Mouse (Mus musculus) G1E (cell line): Measurements from ENCODE around the gene Slc26a3.

Experiments
- CTCF ChIP-seq: IDR thresholded peaks from 2 replicates; pipeline ENCODE4 v1.5.1; 2012; ENCODE audit warnings: low read depth, low read length, inconsistent platforms, mixed read lengths
- GATA1 ChIP-seq: IDR thresholded peaks from 2 replicates; pipeline ENCODE4 v1.6.1; 2012; ENCODE audit warnings: borderline replicate concordance, low read length, inconsistent platforms, mixed read lengths

DNA sequence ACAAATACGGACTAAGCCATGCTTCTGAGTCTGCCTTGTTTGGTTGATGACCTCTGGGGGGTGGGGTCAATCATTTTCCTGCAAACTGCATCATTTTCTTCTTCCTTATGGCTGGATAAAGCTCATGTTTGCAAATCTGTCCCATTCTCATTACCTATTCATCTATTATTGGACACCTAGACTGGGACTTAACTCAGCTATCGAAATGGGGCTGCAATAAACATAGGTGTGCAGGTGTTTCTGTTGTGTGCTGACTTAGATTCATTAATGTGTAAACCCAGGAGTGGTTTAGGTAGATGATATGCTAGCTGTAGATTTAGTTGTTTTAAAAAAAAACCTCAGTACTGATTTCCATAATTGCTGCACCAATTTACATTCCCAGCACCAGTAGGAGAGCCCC lies 48.9 kb downstream of the Slc26a3 start:
- TF ChIP-seq CTCF: no peak
- no peak for TF ChIP-seq GATA1
